Mouse (Mus musculus) lung, postnatal 0 days (tissue): ENCODE data around the gene Sap30bp. TPM values are rescaled to one million over a fixed set of nuclear protein-coding genes. Genes with fewer than 3 reads are reported as not detected.

Source experiments
- ATAC-seq: fragments of 200-750 bp; cut with Nextera tagmentation; 2 replicates; pipeline ENCODE4 v1.8.0; 2017; ENCODE audit warnings: moderate library complexity
- DNase-seq: peaks from one replicate; pipeline ENCODE4 v3.0.0-alpha.2; 2016; ENCODE audit warnings: low spot score
- H3K27ac ChIP-seq: fragments of 300-500 bp; sonication (generic); 2 replicates; pipeline ENCODE4 v1.5.1; 2014; ENCODE audit warnings: antibody characterized with exemption, mild to moderate bottlenecking, low read length, mixed read lengths
- H3K27me3 ChIP-seq: fragments of 300-500 bp; sonication (generic); replicated peaks from 2 replicates; pipeline ENCODE4 v1.6.1; 2014; ENCODE audit warnings: low read length, mixed read lengths; ENCODE audit not compliant: insufficient read depth
- H3K36me3 ChIP-seq: fragments of 300-500 bp; sonication (generic); 2 replicates; pipeline ENCODE4 v1.6.1; 2014; ENCODE audit warnings: low read length, mixed read lengths; ENCODE audit not compliant: insufficient read depth
- H3K4me1 ChIP-seq: fragments of 300-500 bp; sonication (generic); 2 replicates; pipeline ENCODE4 v1.6.1; 2014; ENCODE audit warnings: antibody characterized with exemption, low read depth, low read length, mixed read lengths; ENCODE audit not compliant: insufficient read depth
- H3K4me2 ChIP-seq: fragments of 300-500 bp; sonication (generic); replicated peaks from 2 replicates; pipeline ENCODE4 v1.6.1; 2014; ENCODE audit warnings: low read depth, mild to moderate bottlenecking, low read length, moderate library complexity, mixed read lengths
- H3K4me3 ChIP-seq: fragments of 300-500 bp; sonication (generic); 2 replicates; pipeline ENCODE4 v1.5.1; 2014; ENCODE audit warnings: low read depth, low read length
- H3K9ac ChIP-seq: fragments of 300-500 bp; sonication (generic); replicated peaks from 2 replicates; pipeline ENCODE4 v1.6.1; 2014; ENCODE audit warnings: low read depth, mild to moderate bottlenecking
- H3K9me3 ChIP-seq: fragments of 300-500 bp; sonication (generic); 2 replicates; pipeline ENCODE4 v1.6.1; 2016; ENCODE audit warnings: low read length, mixed read lengths
- CTCF ChIP-seq: IDR thresholded peaks from 2 replicates; pipeline ENCODE4 v1.5.1; 2016; ENCODE audit warnings: antibody characterized with exemption, mild to moderate bottlenecking
- EP300 ChIP-seq: IDR thresholded peaks from 2 replicates; pipeline ENCODE4 v1.6.1; 2016; ENCODE audit warnings: antibody characterized with exemption, mild to moderate bottlenecking, control low read depth
- WGBS: fragments of 180-500 bp; shearing (Covaris S2); extraction: QIAGEN DNeasy Blood & Tissue Kit; methylation state at CpG from one replicate; pipeline ENCODE4 v1.1.7; 2014; 5-methylcytosine and 5-hydroxymethylcytosine counted together
- polyA plus RNA-seq: library from polyadenylated mRNA; unstranded; fragments of >200 nt; fragmentation: Nextera tagmentation; extraction: Ambion mirVana; gene quantifications from 2 replicates; pipeline ENCODE4 v1.2.1, GENCODE M21; 2015

Gene Sap30bp
- 21.2 and 22.8 TPM in 2 replicates for polyA plus RNA-seq

DNA sequence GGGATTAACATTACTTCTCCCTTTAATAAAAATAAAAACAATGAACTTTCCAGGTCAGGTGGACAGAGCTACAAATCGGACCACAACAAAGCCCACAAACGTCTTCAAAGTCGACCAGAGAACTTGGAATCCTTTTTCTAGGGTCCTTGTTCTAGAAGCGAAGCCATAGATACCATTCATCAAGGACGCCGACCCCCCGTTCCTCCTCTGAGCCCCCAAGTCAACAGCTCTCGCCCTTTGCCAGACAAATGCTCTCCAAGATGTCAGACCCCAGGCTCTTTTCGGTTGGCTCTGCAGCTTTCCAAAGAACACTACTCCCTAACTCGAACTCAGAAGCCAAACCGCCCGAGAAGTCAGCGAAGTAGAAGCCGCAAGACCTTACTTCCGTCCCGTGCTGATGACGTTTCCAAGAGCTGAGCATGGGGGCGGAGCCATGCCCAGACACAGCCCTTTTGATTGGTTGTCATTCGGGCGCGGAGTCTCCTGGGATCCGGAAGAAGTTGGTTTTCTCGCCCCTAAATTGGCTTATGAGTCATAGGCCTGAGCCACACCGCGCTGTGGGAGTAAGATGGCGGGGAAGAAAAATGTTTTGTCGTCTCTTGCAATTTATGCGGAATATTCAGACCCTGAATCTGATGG, at the start of gene Sap30bp, which contains the start of gene Recql5:
Gene Sap30bp, plus strand, starts transcription at position 175 of the 639 bp plus-strand sequence.
Gene Recql5, minus strand, starts transcription at position 370 of the 639 bp plus-strand sequence.
- Histone ChIP-seq H3K9ac (peak within 1 kb of the TSS; percentile 62), H3K27me3 (no peaks in the 10 kb centered on the region), H3K36me3 (peaks cover 6% of the 10 kb centered on the region; the same call in 1 of the 2 replicates), H3K4me2 (peak within 1 kb of the TSS; percentile 69), H3K27ac (0 out of 2 replicates have a peak within 1 kb of the TSS, but pooled peaks have one; percentile 22), H3K4me3 (peak within 1 kb of the TSS; percentile 71), H3K4me1 (peaks cover 7% of the 10 kb centered on the region; the same call in 1 of the 2 replicates), H3K9me3 (no peaks in the 10 kb centered on the region)
- peak; percentile 99 for DNase-seq
- under 1% methylated on average over 28 of the region's 28 CpGs for WGBS
- 0 out of 2 replicates have a peak, but pooled peaks have one; percentile 44 for TF ChIP-seq EP300
- TF ChIP-seq CTCF: no peak
- peak; percentile 100 for ATAC-seq

DNA sequence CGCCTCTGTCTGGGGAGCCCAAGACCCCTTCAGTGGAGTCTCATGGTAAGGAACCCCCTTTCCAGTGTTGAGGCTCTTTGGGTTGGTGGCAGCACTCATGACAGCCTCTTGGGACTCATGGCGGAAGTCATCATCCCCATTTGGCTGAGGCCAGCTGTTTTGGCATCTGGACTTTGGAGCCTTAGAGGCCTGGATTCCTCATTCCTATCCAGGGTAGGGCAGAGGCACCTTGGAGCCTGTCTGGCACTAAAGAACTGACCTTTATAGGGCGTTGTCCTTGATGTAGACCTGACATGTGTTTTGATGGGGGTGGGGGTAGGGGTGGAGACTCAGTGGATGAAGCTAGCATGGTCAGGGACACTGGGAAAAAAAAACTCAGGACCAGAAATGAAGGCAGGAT, 48.7 kb upstream of the Sap30bp start:
- no peaks in the 10 kb centered on the region for H3K4me1 ChIP-seq
- WGBS: 88% methylated on average over 3 of the region's 3 CpGs
- no peaks in the 10 kb centered on the region for H3K27me3 ChIP-seq
- no peaks in the 10 kb centered on the region for H3K9me3 ChIP-seq
- H3K4me2 ChIP-seq: no peak overlapping the region
- TF ChIP-seq CTCF (no peak), EP300 (no peak)
- ATAC-seq (no peak), DNase-seq (no peak)
- H3K36me3 ChIP-seq: no peaks in the 10 kb centered on the region
- H3K9ac ChIP-seq: no peak overlapping the region
- no peak overlapping the region for H3K27ac ChIP-seq
- no peak overlapping the region for H3K4me3 ChIP-seq

GRCm38 (mm10) chr11:115885281-115885680, 47.8 kb upstream of the Sap30bp start:
- 70% methylated on average over 11 of the region's 11 CpGs for WGBS
- H3K36me3 ChIP-seq: no peaks in the 10 kb centered on the region
- H3K4me3 ChIP-seq: no peak overlapping the region
- H3K9ac ChIP-seq: no peak overlapping the region
- TF ChIP-seq CTCF (no peak), EP300 (no peak)
- no peaks in the 10 kb centered on the region for H3K27me3 ChIP-seq
- ATAC-seq (no peak), DNase-seq (no peak)
- no peaks in the 10 kb centered on the region for H3K4me1 ChIP-seq
- no peaks in the 10 kb centered on the region for H3K9me3 ChIP-seq
- H3K27ac ChIP-seq: no peak overlapping the region
- H3K4me2 ChIP-seq: no peak overlapping the region

DNA sequence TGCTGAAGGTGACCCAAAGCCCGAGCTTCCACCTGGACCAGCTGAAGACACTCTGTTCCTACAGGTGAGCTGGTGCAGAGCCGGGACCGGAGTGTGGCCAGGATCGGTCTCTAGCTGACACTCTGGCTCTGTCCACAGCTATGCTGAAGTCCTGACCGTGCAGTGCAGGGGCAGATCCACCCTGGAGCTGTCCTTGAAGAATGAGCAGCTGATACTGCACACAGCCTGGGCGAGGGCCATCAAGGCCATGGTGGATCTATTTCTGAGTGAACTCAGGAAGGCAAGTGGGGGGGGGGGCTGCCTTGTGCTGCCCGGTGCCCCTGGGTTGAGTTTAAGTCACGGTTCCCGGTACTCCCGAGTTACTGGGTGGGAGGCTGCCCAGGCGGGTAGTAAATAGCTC, 46.6 kb upstream of the Sap30bp start:
- H3K27me3 ChIP-seq: no peaks in the 10 kb centered on the region
- H3K9ac ChIP-seq: no peak overlapping the region
- no peak overlapping the region for H3K27ac ChIP-seq
- no peak overlapping the region for H3K4me3 ChIP-seq
- no peak for DNase-seq
- no peaks in the 10 kb centered on the region for H3K4me1 ChIP-seq
- WGBS: 86% methylated on average over 11 of the region's 11 CpGs
- no peak for ATAC-seq
- no peaks in the 10 kb centered on the region for H3K36me3 ChIP-seq
- TF ChIP-seq EP300 (no peak), CTCF (no peak)
- no peak overlapping the region for H3K4me2 ChIP-seq
- no peaks in the 10 kb centered on the region for H3K9me3 ChIP-seq

DNA sequence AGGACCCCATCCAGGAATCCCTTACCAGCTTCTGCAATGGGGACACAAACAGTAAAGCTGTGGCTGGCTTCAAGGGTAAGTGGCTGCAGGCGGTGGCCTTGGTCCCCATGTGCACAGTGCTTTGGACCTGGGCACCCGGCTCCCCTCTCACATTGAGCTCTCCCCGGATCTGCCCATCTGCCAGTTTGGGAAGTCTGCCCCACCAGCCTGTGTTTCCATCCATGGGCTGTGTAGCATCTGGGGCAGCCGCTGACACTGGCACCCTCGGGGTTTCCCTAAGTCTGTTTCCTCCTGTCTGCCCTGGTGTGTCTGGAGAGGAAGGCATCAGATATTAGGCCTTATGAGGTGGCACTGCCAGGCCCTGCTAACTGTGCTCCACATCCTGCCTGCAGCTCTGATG, 45.1 kb upstream of the Sap30bp start:
- no peak overlapping the region for H3K27ac ChIP-seq
- H3K27me3 ChIP-seq: no peaks in the 10 kb centered on the region
- no peak for ATAC-seq
- H3K9ac ChIP-seq: no peak overlapping the region
- H3K9me3 ChIP-seq: no peaks in the 10 kb centered on the region
- H3K4me1 ChIP-seq: no peaks in the 10 kb centered on the region
- no peak for DNase-seq
- WGBS: 88% methylated on average over 5 of the region's 5 CpGs
- H3K4me3 ChIP-seq: no peak overlapping the region
- H3K4me2 ChIP-seq: no peak overlapping the region
- no peak for TF ChIP-seq EP300
- no peak for TF ChIP-seq CTCF
- no peaks in the 10 kb centered on the region for H3K36me3 ChIP-seq

- Histone ChIP-seq H3K4me3 (no peak overlapping the region), H3K27ac (no peak overlapping the region), H3K9ac (no peak overlapping the region), H3K27me3 (no peaks in the 10 kb centered on the region), H3K9me3 (no peaks in the 10 kb centered on the region), H3K4me1 (no peaks in the 10 kb centered on the region), H3K36me3 (no peaks in the 10 kb centered on the region), H3K4me2 (no peak overlapping the region)
- whole genome bisulfite sequencing: 64% methylated on average over 6 of the region's 6 CpGs
- DNase-seq (peak; percentile 68), ATAC-seq (peak; percentile 83)
- TF ChIP-seq CTCF (no peak), EP300 (no peak)
These were observed 43.9 kb upstream of the Sap30bp start for GRCm38 (mm10) chr11:115889159-115889558.
